Mouse (Mus musculus) midbrain, embryonic 12.5 days (tissue): ENCODE results near the gene Nprl2. TPM values are rescaled to one million over a fixed set of nuclear protein-coding genes. Genes with fewer than 3 reads are reported as not detected.

Source experiments
- ATAC-seq: fragments of 200-750 bp; cut with Nextera tagmentation; 2 replicates; pipeline ENCODE4 v1.8.0; 2017; ENCODE audit warnings: low read depth, moderate TSS enrichment, moderate library complexity; ENCODE audit not compliant: low FRiP score
- H3K27ac ChIP-seq: fragments of 300-500 bp; sonication (generic); replicated peaks from 2 replicates; pipeline ENCODE4 v1.5.1; 2016; ENCODE audit warnings: mild to moderate bottlenecking
- H3K27me3 ChIP-seq: fragments of 300-500 bp; sonication (generic); 2 replicates; pipeline ENCODE4 v1.6.1; 2016; ENCODE audit warnings: mild to moderate bottlenecking
- H3K36me3 ChIP-seq: fragments of 300-500 bp; sonication (generic); 2 replicates; pipeline ENCODE4 v1.6.1; 2016
- H3K4me1 ChIP-seq: fragments of 300-500 bp; sonication (generic); 2 replicates; pipeline ENCODE4 v1.6.1; 2016
- H3K4me2 ChIP-seq: fragments of 300-500 bp; sonication (generic); replicated peaks from 2 replicates; pipeline ENCODE4 v1.6.1; 2016; ENCODE audit warnings: mild to moderate bottlenecking, moderate library complexity
- H3K4me3 ChIP-seq: fragments of 300-500 bp; sonication (generic); 2 replicates; pipeline ENCODE4 v1.5.1; 2016; ENCODE audit warnings: mild to moderate bottlenecking
- H3K9ac ChIP-seq: fragments of 300-500 bp; sonication (generic); replicated peaks from 2 replicates; pipeline ENCODE4 v1.6.1; 2016; ENCODE audit warnings: mild to moderate bottlenecking, moderate library complexity
- H3K9me3 ChIP-seq: fragments of 300-500 bp; sonication (generic); 2 replicates; pipeline ENCODE4 v1.6.1; 2016; ENCODE audit warnings: mild to moderate bottlenecking
- WGBS: fragments of 180-500 bp; shearing (Covaris S2); methylation state at CpG from one replicate; pipeline ENCODE4 v1.1.7; 2016; 5-methylcytosine and 5-hydroxymethylcytosine counted together
- polyA plus RNA-seq: library from polyadenylated mRNA; unstranded; fragments of >200 nt; fragmentation: Nextera tagmentation; extraction: Ambion mirVana; gene quantifications from 2 replicates; pipeline ENCODE4 v1.2.1, GENCODE M21; 2016

The Nprl2 gene
- polyA plus RNA-seq, 1 experiment from 2014 or later, result 48.4 TPM

- no peak overlapping the region for H3K4me3 ChIP-seq
- H3K9ac ChIP-seq, result no peak overlapping the region; the same call in 1 of the 2 replicates
- H3K4me1 ChIP-seq, result peaks cover 35% of the 10 kb centered on the region
- H3K4me2 ChIP-seq, result no peak overlapping the region
- peaks cover 16% of the 10 kb centered on the region; the same call in 1 of the 2 replicates for H3K36me3 ChIP-seq
- H3K27me3 ChIP-seq, result no peaks in the 10 kb centered on the region
- 92% methylated on average over 14 of the region's 14 CpGs for WGBS
- no peaks in the 10 kb centered on the region for H3K9me3 ChIP-seq
- H3K27ac ChIP-seq, result no peak overlapping the region
- ATAC-seq, result no peak
Measured at GRCm38 (mm10) chr9:107583174-107583573, 41.1 kb downstream of the Nprl2 start.

DNA sequence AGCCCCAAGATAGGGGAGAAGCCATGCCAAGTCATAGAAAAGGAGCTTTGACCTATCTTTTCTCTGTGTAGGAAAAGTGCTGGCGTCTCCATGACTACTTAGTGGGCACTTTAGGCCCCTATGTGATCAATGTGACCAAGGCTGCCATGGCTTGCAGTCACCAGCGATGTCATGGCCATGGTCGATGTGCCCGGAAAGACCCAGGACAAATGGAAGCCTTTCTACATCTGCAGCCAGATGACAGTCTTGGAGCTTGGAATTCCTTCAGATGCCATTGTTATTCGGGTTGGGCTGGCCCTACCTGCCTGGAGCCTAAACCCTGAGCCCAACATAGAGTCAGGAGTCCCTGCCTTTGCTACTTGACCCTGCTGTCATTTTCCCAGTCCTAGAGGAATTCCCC, 44.5 kb downstream of the Nprl2 start:
- WGBS, result 91% methylated on average over 5 of the region's 5 CpGs
- no peak overlapping the region for H3K4me2 ChIP-seq
- H3K4me3 ChIP-seq, result no peak overlapping the region
- H3K4me1 ChIP-seq, result peaks cover 24% of the 10 kb centered on the region
- H3K27me3 ChIP-seq, result no peaks in the 10 kb centered on the region
- H3K27ac ChIP-seq, result no peak overlapping the region
- no peaks in the 10 kb centered on the region for H3K9me3 ChIP-seq
- peaks cover 32% of the 10 kb centered on the region for H3K36me3 ChIP-seq
- no peak for ATAC-seq
- no peak overlapping the region for H3K9ac ChIP-seq

DNA sequence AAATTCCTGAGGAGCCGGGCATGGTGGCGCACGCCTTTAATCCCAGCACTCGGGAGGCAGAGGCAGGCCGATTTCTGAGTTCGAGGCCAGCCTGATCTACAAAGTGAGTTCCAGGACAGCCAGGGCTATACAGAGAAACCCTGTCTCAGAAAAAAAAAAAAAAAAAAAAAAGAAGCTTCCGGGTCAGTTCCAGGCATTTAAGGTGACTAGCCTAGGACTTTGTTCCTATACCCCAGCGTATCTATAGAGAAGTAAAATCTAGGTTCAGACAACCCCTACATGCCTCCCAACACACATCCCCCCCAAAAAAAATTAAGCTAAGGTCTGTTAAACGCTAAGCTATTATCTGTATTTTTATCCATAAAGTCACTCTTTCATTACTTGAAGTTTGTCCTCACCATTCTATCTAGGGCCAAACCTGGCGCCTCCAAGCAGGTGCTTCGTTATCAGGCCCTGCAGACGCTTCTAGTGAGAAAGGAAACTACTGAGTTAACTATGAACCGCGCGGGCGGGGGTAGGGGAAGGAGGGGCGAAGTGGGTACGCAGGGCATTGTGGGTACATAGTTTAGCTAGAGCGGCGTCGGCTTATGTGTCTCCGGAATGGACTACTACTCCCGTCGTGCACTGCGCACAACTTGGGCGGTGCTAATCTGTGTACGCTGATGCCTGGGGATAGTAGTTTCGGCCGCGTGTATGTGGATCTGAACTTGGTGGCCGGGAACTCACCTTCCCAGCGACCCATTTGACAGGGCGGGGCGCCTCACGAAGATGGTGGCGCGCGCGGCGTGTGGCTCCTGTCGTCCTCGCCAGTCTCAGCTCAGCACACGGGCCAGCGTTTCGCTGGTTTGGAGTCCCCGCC, 45.2 kb downstream of the Nprl2 start, which contains the start of gene Ifrd2:
Gene Ifrd2, plus strand, starts transcription at position 669 of the 859 bp plus-strand sequence.
- no peak within 1 kb of the TSS for H3K27ac ChIP-seq
- peak; percentile 97 for ATAC-seq
- H3K4me1 ChIP-seq, result peaks cover 18% of the 10 kb centered on the region
- H3K9me3 ChIP-seq, result no peaks in the 10 kb centered on the region
- H3K4me2 ChIP-seq, result peak within 1 kb of the TSS; percentile 82
- peak within 1 kb of the TSS; percentile 69 for H3K9ac ChIP-seq
- H3K36me3 ChIP-seq, result peaks cover 39% of the 10 kb centered on the region
- peak within 1 kb of the TSS; percentile 79 for H3K4me3 ChIP-seq
- H3K27me3 ChIP-seq, result no peaks in the 10 kb centered on the region
- WGBS, result 14% methylated on average over 46 of the region's 46 CpGs

DNA sequence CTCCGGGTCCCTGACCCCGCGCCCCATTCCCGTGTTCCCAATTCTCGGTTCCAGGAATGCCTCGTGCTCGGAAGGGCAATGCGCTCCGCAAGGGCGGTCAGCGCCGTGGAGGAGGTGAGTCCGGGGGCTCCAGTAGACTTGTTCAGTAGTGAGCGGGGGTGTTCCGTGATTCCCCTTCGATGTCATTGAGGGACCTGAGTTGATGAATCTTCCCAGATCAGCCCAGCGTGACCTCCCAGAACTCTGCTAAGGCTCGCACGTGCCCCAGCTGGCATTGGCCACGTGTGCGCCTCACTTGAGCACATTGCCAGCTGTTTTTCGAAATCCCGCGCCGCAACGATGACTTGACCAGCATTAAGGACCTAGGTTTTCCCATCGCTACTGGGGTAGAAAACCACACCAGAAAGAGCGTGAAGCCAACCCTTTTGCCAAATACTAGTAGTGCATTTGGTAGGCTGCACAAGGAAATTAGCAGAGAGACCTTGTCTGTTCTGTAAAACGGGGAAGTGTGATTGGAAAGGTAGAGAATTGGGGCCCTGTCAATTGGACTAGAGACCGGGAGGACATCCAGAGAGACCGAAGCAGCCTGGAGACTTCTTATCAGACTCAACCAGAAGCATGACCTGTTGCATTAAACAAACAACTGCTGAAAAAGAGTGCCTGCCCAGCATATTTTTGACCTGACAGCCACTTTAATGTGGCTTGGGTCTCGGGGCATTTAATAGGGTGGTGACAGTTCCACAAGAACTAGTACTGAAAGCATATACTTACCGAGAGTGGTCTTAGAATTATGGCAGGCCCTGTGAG, 46.0 kb downstream of the Nprl2 start:
- Histone ChIP-seq H3K4me1 (peaks cover 18% of the 10 kb centered on the region), H3K27me3 (no peaks in the 10 kb centered on the region), H3K4me2 (peak overlapping the region; percentile 82), H3K36me3 (peaks cover 38% of the 10 kb centered on the region), H3K9ac (peak overlapping the region; percentile 69), H3K27ac (no peak overlapping the region), H3K9me3 (no peaks in the 10 kb centered on the region), H3K4me3 (peak overlapping the region; percentile 79)
- 7% methylated on average over 33 of the region's 33 CpGs for WGBS
- no peak for ATAC-seq

- ATAC-seq, result no peak
- H3K4me2 ChIP-seq, result no peak overlapping the region
- H3K27ac ChIP-seq, result no peak overlapping the region
- WGBS, result 93% methylated on average over 25 of the region's 25 CpGs
- peaks cover 45% of the 10 kb centered on the region for H3K36me3 ChIP-seq
- H3K4me1 ChIP-seq, result peaks cover 18% of the 10 kb centered on the region
- H3K9ac ChIP-seq, result no peak overlapping the region
- H3K27me3 ChIP-seq, result no peaks in the 10 kb centered on the region
- H3K4me3 ChIP-seq, result no peak overlapping the region
- H3K9me3 ChIP-seq, result no peaks in the 10 kb centered on the region
Measured at GRCm38 (mm10) chr9:107590058-107590772, 48.2 kb downstream of the Nprl2 start.

DNA sequence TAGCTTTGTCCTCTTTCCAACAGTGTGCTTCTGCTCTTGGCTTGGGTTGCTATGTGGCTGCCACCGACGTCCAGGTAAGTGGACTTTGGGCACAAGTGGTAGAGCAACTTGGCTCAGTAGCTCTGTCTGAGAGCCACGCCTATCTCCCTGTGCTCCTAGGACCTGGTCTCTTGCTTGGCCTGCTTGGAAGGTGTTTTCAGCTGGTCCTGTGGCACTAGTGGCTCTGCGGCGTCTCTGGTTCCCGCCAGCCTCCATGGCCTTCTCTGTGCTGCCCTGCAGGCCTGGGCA, 48.7 kb downstream of the Nprl2 start:
- Histone ChIP-seq H3K9ac (no peak overlapping the region), H3K4me3 (0 out of 2 replicates have a peak overlapping the region, but pooled peaks have one; percentile 1), H3K4me1 (peaks cover 18% of the 10 kb centered on the region), H3K36me3 (peaks cover 45% of the 10 kb centered on the region), H3K9me3 (no peaks in the 10 kb centered on the region), H3K27ac (no peak overlapping the region), H3K4me2 (no peak overlapping the region), H3K27me3 (no peaks in the 10 kb centered on the region)
- 94% methylated on average over 6 of the region's 6 CpGs for WGBS
- ATAC-seq, result no peak

DNA sequence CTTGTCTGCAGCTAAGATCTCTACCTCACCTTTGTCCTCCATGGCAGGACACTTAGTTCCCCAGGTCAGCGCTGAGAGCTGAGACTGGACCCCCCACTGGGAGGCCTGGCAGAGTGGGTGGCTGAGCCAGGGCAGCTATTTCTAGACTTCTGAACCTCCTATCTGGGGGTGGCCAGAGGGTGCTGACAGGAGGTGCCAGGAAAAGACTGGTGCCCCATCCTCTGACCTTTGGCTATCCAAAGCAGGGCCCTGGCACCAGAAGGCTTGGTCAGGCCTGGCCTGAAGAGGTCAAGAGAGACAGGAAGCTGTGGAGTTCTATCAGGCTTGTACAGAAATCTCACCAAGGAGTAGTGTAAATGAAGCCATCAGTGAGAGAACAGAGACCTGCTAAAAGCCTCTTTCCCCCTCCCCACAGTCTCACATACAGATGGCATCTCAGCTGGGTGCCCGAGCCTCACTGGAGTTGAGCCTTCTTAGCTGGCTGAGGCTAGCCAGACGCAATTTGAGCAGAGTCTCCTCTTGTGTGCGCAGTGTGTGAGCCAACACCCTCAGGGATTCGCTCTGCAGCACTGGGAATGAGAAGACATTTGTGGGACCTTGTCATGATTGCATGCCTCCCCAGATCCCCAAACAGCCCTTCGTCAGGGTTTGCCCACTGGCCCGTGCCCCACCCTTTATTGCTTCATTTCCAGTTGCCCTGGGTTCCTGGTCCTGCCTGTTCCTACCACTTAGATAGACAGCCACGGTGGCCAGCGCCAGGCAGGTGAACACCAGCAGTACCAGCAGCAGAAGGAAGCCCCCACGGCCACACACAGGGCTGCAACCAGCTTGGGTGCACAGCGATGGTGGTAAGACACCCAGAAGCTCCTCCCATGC, 51.3 kb downstream of the Nprl2 start:
- Histone ChIP-seq H3K9me3 (no peaks in the 10 kb centered on the region), H3K4me3 (no peak overlapping the region), H3K27ac (no peak overlapping the region), H3K27me3 (no peaks in the 10 kb centered on the region), H3K9ac (no peak overlapping the region), H3K4me1 (peaks cover 8% of the 10 kb centered on the region), H3K36me3 (peaks cover 45% of the 10 kb centered on the region), H3K4me2 (no peak overlapping the region)
- WGBS, result 84% methylated on average over 11 of the region's 11 CpGs
- no peak for ATAC-seq

DNA sequence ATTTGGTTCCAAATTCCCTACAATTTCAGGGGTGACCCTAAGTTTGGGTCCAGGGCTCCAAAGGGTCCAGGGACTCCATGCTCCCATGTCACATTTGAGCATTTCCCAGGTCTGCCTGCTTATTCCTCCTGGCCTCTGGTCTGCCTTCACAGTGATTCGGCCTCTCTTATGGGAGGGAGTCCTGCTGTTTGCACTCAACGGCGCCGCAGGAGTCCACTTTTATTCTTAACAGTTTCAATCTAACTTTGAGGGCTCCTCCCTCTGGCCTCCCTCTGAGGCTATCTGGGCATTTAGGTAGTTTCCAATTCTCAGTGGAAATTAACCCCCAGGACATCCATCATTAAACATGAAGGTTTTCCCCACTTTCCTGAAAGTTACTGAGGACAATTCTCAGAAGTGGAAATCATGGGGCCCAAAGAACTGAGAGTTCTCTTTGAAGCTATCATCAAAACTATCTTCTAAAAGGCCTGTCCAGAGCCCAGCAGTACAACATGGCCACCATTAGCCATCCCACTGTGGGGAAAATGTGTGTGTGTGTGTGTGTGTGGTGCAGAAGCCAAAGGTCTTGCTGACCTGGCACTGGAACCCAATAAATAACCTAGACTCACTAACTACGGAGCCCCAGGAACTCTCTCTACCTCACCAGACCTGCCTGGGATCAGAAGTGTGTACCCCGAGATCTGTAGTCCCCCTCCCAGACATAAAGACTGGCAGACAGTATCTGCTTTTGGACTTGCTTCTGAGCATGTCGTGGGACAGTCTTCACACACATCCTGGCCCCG, 52.4 kb downstream of the Nprl2 start:
- H3K4me3 ChIP-seq, result no peak overlapping the region
- H3K27me3 ChIP-seq, result no peaks in the 10 kb centered on the region
- H3K9ac ChIP-seq, result no peak overlapping the region
- H3K27ac ChIP-seq, result no peak overlapping the region
- no peaks in the 10 kb centered on the region for H3K4me1 ChIP-seq
- H3K9me3 ChIP-seq, result no peaks in the 10 kb centered on the region
- 76% methylated on average over 8 of the region's 8 CpGs for WGBS
- peaks cover 45% of the 10 kb centered on the region for H3K36me3 ChIP-seq
- H3K4me2 ChIP-seq, result no peak overlapping the region
- no peak for ATAC-seq
